Mouse (Mus musculus) kidney, postnatal 0 days (tissue): ENCODE data around the gene Csrnp3. TPM values are rescaled to one million over a fixed set of nuclear protein-coding genes. Genes with fewer than 3 reads are reported as not detected.

Experiments used
- ATAC-seq: fragments of 200-750 bp; cut with Nextera tagmentation; replicated peaks from 2 replicates; pipeline ENCODE4 v1.8.0; 2017; ENCODE audit warnings: low read depth, moderate number of reproducible peaks, moderate TSS enrichment, moderate library complexity; ENCODE audit not compliant: low FRiP score
- DNase-seq: peaks from one replicate; pipeline ENCODE4 v3.0.0-alpha.2; 2016; ENCODE audit warnings: low spot score
- H3K27ac ChIP-seq: fragments of 300-500 bp; sonication (generic); 2 replicates; pipeline ENCODE4 v1.5.1; 2014; ENCODE audit warnings: mild to moderate bottlenecking
- H3K27me3 ChIP-seq: fragments of 300-500 bp; sonication (generic); 2 replicates; pipeline ENCODE4 v1.6.1; 2014; ENCODE audit warnings: low read length, mixed read lengths; ENCODE audit not compliant: insufficient read depth
- H3K36me3 ChIP-seq: fragments of 300-500 bp; sonication (generic); 2 replicates; pipeline ENCODE4 v1.6.1; 2014; ENCODE audit warnings: low read length, mixed read lengths; ENCODE audit not compliant: insufficient read depth
- H3K4me1 ChIP-seq: fragments of 300-500 bp; sonication (generic); replicated peaks from 2 replicates; pipeline ENCODE4 v1.6.1; 2014; ENCODE audit warnings: antibody characterized with exemption, low read length, mixed read lengths; ENCODE audit not compliant: insufficient read depth
- H3K4me2 ChIP-seq: fragments of 300-500 bp; sonication (generic); 2 replicates; pipeline ENCODE4 v1.6.1; 2014; ENCODE audit warnings: mild to moderate bottlenecking, low read length, moderate library complexity, mixed read lengths
- H3K4me3 ChIP-seq: fragments of 300-500 bp; sonication (generic); replicated peaks from 2 replicates; pipeline ENCODE4 v1.5.1; 2014; ENCODE audit warnings: low read depth, low read length
- H3K9ac ChIP-seq: fragments of 300-500 bp; sonication (generic); 2 replicates; pipeline ENCODE4 v1.6.1; 2014; ENCODE audit warnings: low read depth, low read length
- H3K9me3 ChIP-seq: fragments of 300-500 bp; sonication (generic); replicated peaks from 2 replicates; pipeline ENCODE4 v1.6.1; 2016; ENCODE audit warnings: low read length, inconsistent platforms, mixed read lengths
- CTCF ChIP-seq: IDR thresholded peaks from 2 replicates; pipeline ENCODE4 v1.5.1; 2016; ENCODE audit warnings: antibody characterized with exemption, low read depth, mild to moderate bottlenecking, moderate library complexity
- WGBS: fragments of 180-500 bp; shearing (Covaris S2); extraction: QIAGEN DNeasy Blood & Tissue Kit; methylation state at CpG from one replicate; pipeline ENCODE4 v1.1.7; 2014; 5-methylcytosine and 5-hydroxymethylcytosine counted together
- polyA plus RNA-seq: library from polyadenylated mRNA; unstranded; fragments of >200 nt; fragmentation: Nextera tagmentation; extraction: Ambion mirVana; gene quantifications from 2 replicates; pipeline ENCODE4 v1.2.1, GENCODE M21; 2015

The Csrnp3 gene
- polyA plus RNA-seq, 1 experiment from 2014 or later: 1.5 TPM

- Histone ChIP-seq H3K4me3 (no peak overlapping the region), H3K9ac (no peak overlapping the region), H3K4me2 (peak overlapping the region; percentile 33), H3K36me3 (no peaks in the 10 kb centered on the region), H3K27ac (no peak overlapping the region), H3K9me3 (no peaks in the 10 kb centered on the region), H3K4me1 (no peaks in the 10 kb centered on the region), H3K27me3 (no peaks in the 10 kb centered on the region)
- no peak for TF ChIP-seq CTCF
- DNase-seq (peak; percentile 81), ATAC-seq (peak; percentile 59; the same call in 1 of the 2 replicates)
- 29% methylated on average over 14 of the region's 14 CpGs for WGBS
Measured at GRCm38 (mm10) chr2:65993371-65993770, 147.8 kb downstream of the Csrnp3 start.

- DNase-seq (no peak), ATAC-seq (no peak)
- no peaks in the 10 kb centered on the region for H3K36me3 ChIP-seq
- WGBS: 37% methylated on average over 13 of the region's 13 CpGs
- no peak for TF ChIP-seq CTCF
- H3K9me3 ChIP-seq: no peaks in the 10 kb centered on the region
- H3K4me1 ChIP-seq: no peaks in the 10 kb centered on the region
- no peaks in the 10 kb centered on the region for H3K27me3 ChIP-seq
- H3K4me2 ChIP-seq: no peak overlapping the region
- no peak overlapping the region for H3K9ac ChIP-seq
- no peak overlapping the region for H3K27ac ChIP-seq
- H3K4me3 ChIP-seq: no peak overlapping the region
Measured at GRCm38 (mm10) chr2:65994886-65995468, 149.4 kb downstream of the Csrnp3 start.

GRCm38 (mm10) chr2:65998747-65999146, 153.2 kb downstream of the Csrnp3 start:
- Histone ChIP-seq H3K36me3 (no peaks in the 10 kb centered on the region), H3K4me1 (no peaks in the 10 kb centered on the region), H3K27me3 (no peaks in the 10 kb centered on the region), H3K9me3 (no peaks in the 10 kb centered on the region), H3K4me2 (no peak overlapping the region), H3K27ac (no peak overlapping the region), H3K4me3 (no peak overlapping the region), H3K9ac (no peak overlapping the region)
- DNase-seq (no peak), ATAC-seq (no peak)
- 96% methylated on average over 2 of the region's 2 CpGs for WGBS
- TF ChIP-seq CTCF: no peak

DNA sequence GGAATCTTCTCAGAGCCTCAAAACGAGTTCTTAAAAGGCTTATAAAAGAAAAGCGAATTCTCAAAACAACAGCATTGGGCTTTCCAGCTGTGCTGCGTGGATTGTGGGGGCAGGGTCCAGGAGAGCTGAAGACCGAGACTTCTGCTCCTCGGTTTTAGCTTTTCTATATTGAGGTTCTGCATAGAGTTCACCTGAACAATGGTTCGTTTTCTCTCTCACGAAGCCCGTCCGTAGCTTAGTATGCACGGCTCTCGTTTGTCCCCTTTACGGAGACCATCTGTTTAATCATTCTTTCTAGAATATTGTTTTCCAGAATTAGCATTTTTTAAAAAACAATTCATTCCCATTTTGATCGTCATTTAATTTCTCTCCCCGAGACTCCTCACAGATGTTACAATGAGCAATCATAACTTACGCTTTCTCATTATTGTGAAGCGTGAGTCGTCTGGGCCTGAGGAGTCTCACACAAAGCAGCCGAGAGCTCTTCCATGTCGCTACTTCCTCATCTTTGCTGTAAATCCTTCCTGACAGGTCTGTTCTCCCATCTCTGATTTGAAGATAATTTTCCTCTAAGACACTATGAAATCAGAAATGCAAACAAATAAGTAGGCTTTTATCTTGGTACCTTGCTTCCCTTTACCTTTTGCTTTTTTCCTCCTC, 163.6 kb downstream of the Csrnp3 start:
- ATAC-seq (no peak), DNase-seq (no peak)
- Histone ChIP-seq H3K36me3 (no peaks in the 10 kb centered on the region), H3K27ac (no peak overlapping the region), H3K4me2 (no peak overlapping the region), H3K9me3 (no peaks in the 10 kb centered on the region), H3K4me3 (no peak overlapping the region), H3K27me3 (no peaks in the 10 kb centered on the region), H3K4me1 (no peaks in the 10 kb centered on the region), H3K9ac (no peak overlapping the region)
- no peak for TF ChIP-seq CTCF
- 83% methylated on average over 19 of the region's 19 CpGs for WGBS

- H3K4me1 ChIP-seq: no peaks in the 10 kb centered on the region
- no peak overlapping the region for H3K27ac ChIP-seq
- H3K27me3 ChIP-seq: no peaks in the 10 kb centered on the region
- H3K36me3 ChIP-seq: no peaks in the 10 kb centered on the region
- TF ChIP-seq CTCF: no peak
- no peaks in the 10 kb centered on the region for H3K9me3 ChIP-seq
- H3K4me3 ChIP-seq: no peak overlapping the region
- ATAC-seq (no peak), DNase-seq (no peak)
- no peak overlapping the region for H3K4me2 ChIP-seq
- no peak overlapping the region for H3K9ac ChIP-seq
- 82% methylated on average over 2 of the region's 2 CpGs for WGBS
Measured at GRCm38 (mm10) chr2:66009677-66010076, 164.1 kb downstream of the Csrnp3 start.

DNA sequence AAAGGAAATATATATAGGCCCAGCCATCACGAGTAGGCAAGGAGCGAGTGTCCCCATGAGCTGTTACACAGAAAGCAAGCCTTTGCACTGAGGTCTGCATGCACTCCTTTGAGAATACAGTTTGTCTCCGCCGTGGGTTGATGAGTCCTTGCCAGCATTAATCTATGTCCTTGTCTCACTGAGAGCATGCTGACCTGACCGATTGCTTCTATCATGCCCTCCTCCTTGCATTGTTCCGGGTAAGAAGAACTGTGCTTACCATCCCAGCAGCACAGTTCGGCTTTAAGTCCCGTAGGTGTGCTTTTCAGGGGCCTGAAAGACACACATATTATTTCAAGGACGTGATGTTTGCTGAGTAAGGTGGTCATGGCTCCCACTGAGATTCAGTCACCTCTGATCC, 173.1 kb downstream of the Csrnp3 start:
- WGBS: 54% methylated on average over 9 of the region's 9 CpGs
- H3K4me2 ChIP-seq: no peak overlapping the region
- H3K27ac ChIP-seq: no peak overlapping the region
- no peak overlapping the region for H3K9ac ChIP-seq
- ATAC-seq: no peak
- H3K4me3 ChIP-seq: no peak overlapping the region
- H3K27me3 ChIP-seq: no peaks in the 10 kb centered on the region
- no peaks in the 10 kb centered on the region for H3K4me1 ChIP-seq
- H3K9me3 ChIP-seq: no peaks in the 10 kb centered on the region
- DNase-seq: no peak
- no peaks in the 10 kb centered on the region for H3K36me3 ChIP-seq
- TF ChIP-seq CTCF: no peak
